Mouse (Mus musculus) heart, embryonic 11.5 days (tissue): Measurements from ENCODE around the gene Dcpp2. TPM values are rescaled to one million over a fixed set of nuclear protein-coding genes. Genes with fewer than 3 reads are reported as not detected.
A peak's percentile ranks its signal among the peaks of the same experiment; 100 is the strongest.
"Not testable (repeated sequence)": the region's sequence is repeated elsewhere in the genome, so short reads cannot be mapped to it uniquely, and the experiment has no call there.

ENCODE experiments used
- ATAC-seq: fragments of 200-750 bp; cut with Nextera tagmentation; replicated peaks from 2 replicates; pipeline ENCODE4 v1.8.0; 2017; ENCODE audit warnings: moderate library complexity; ENCODE audit not compliant: insufficient number of reproducible peaks, low FRiP score, low TSS enrichment
- H3K27ac ChIP-seq: fragments of 300-500 bp; sonication (generic); 2 replicates; pipeline ENCODE4 v1.5.1; 2014; ENCODE audit warnings: mild to moderate bottlenecking, low read depth, low read length
- H3K27me3 ChIP-seq: fragments of 300-500 bp; sonication (generic); 2 replicates; pipeline ENCODE4 v1.6.1; 2014; ENCODE audit warnings: mild to moderate bottlenecking, low read length, mixed read lengths; ENCODE audit not compliant: control insufficient read depth, insufficient read depth
- H3K36me3 ChIP-seq: fragments of 300-500 bp; sonication (generic); 2 replicates; pipeline ENCODE4 v1.6.1; 2014; ENCODE audit warnings: mild to moderate bottlenecking, low read length, moderate library complexity, mixed read lengths; ENCODE audit not compliant: control insufficient read depth, insufficient read depth
- H3K4me1 ChIP-seq: fragments of 300-500 bp; sonication (generic); 2 replicates; pipeline ENCODE4 v1.6.1; 2014; ENCODE audit warnings: low read length; ENCODE audit not compliant: control insufficient read depth, insufficient read depth
- H3K4me2 ChIP-seq: fragments of 300-500 bp; sonication (generic); 2 replicates; pipeline ENCODE4 v1.6.1; 2014; ENCODE audit warnings: mild to moderate bottlenecking, moderate library complexity
- H3K4me3 ChIP-seq: fragments of 300-500 bp; sonication (generic); 2 replicates; pipeline ENCODE4 v1.5.1; 2014; ENCODE audit warnings: low read depth, low read length
- H3K9ac ChIP-seq: fragments of 300-500 bp; sonication (generic); 2 replicates; pipeline ENCODE4 v1.6.1; 2014; ENCODE audit warnings: mild to moderate bottlenecking, low read depth, low read length, moderate library complexity
- H3K9me3 ChIP-seq: fragments of 300-500 bp; sonication (generic); replicated peaks from 2 replicates; pipeline ENCODE4 v1.6.1; 2016; ENCODE audit warnings: low read length; ENCODE audit not compliant: control insufficient read depth
- WGBS: fragments of 180-500 bp; shearing (Covaris S2); extraction: QIAGEN DNeasy Blood & Tissue Kit; methylation state at CpG from one replicate; pipeline ENCODE4 v1.1.7; 2014; ENCODE audit not compliant: insufficient replicate concordance; 5-methylcytosine and 5-hydroxymethylcytosine counted together
- polyA plus RNA-seq: library from polyadenylated mRNA; unstranded; fragments of >200 nt; fragmentation: Nextera tagmentation; extraction: Ambion mirVana; gene quantifications from 2 replicates; pipeline ENCODE4 v1.2.1, GENCODE M21; 2014

The Dcpp2 gene
- polyA plus RNA-seq, 1 experiment from 2014 or later = not detected

GRCm38 (mm10) chr17:23876741-23877140 is 3.9 kb upstream of the Dcpp2 start:
- WGBS = 60% methylated on average over 3 of the region's 3 CpGs
- ATAC-seq = no peak
- no peak overlapping the region for H3K9ac ChIP-seq
- no peaks in the 10 kb centered on the region for H3K36me3 ChIP-seq
- no peaks in the 10 kb centered on the region for H3K4me1 ChIP-seq
- H3K4me3 ChIP-seq = no peak overlapping the region
- no peaks in the 10 kb centered on the region for H3K9me3 ChIP-seq
- no peaks in the 10 kb centered on the region for H3K27me3 ChIP-seq
- H3K27ac ChIP-seq = no peak overlapping the region
- H3K4me2 ChIP-seq = no peak overlapping the region

- Histone ChIP-seq H3K9ac (no peak overlapping the region), H3K27me3 (no peaks in the 10 kb centered on the region), H3K4me3 (no peak overlapping the region), H3K9me3 (no peaks in the 10 kb centered on the region), H3K36me3 (no peaks in the 10 kb centered on the region), H3K4me1 (no peaks in the 10 kb centered on the region), H3K27ac (no peak overlapping the region), H3K4me2 (no peak overlapping the region)
- ATAC-seq = no peak
- WGBS = 72% methylated on average over 2 of the region's 2 CpGs
Measured at GRCm38 (mm10) chr17:23877166-23877565, 3.5 kb upstream of the Dcpp2 start.

GRCm38 (mm10) chr17:23917158-23917557 is 36.5 kb downstream of the Dcpp2 start, which contains the start of gene Dcpp3:
Dcpp3 (plus strand) TSS chr17:23917458.
- 54% methylated on average over 4 of the region's 4 CpGs for WGBS
- not testable (repeated sequence) for H3K27me3 ChIP-seq, H3K4me3 ChIP-seq, H3K9me3 ChIP-seq, H3K4me2 ChIP-seq, H3K36me3 ChIP-seq, H3K9ac ChIP-seq, H3K27ac ChIP-seq, ATAC-seq, H3K4me1 ChIP-seq

- peak; percentile 95 for ATAC-seq
- no peaks in the 10 kb centered on the region for H3K36me3 ChIP-seq
- H3K27ac ChIP-seq = peak overlapping the region; percentile 95
- peak overlapping the region; percentile 60 for H3K4me3 ChIP-seq
- no peaks in the 10 kb centered on the region for H3K9me3 ChIP-seq
- peaks cover 3% of the 10 kb centered on the region; the same call in 1 of the 2 replicates for H3K4me1 ChIP-seq
- H3K4me2 ChIP-seq = peak overlapping the region; percentile 85
- under 1% methylated on average over 29 of the region's 29 CpGs for WGBS
- peak overlapping the region; percentile 82 for H3K9ac ChIP-seq
- no peaks in the 10 kb centered on the region for H3K27me3 ChIP-seq
Measured at GRCm38 (mm10) chr17:23924531-23925007, 43.9 kb downstream of the Dcpp2 start.

- no peaks in the 10 kb centered on the region for H3K27me3 ChIP-seq
- H3K9ac ChIP-seq = peak overlapping the region; percentile 82
- H3K4me3 ChIP-seq = peak overlapping the region; percentile 60
- H3K36me3 ChIP-seq = no peaks in the 10 kb centered on the region
- peak overlapping the region; percentile 95 for H3K27ac ChIP-seq
- H3K4me2 ChIP-seq = peak overlapping the region; percentile 85
- peaks cover 3% of the 10 kb centered on the region; the same call in 1 of the 2 replicates for H3K4me1 ChIP-seq
- peak; percentile 74; the same call in 1 of the 2 replicates for ATAC-seq
- WGBS = under 1% methylated on average over 14 of the region's 14 CpGs
- H3K9me3 ChIP-seq = no peaks in the 10 kb centered on the region
Measured at GRCm38 (mm10) chr17:23925090-23925493, 44.4 kb downstream of the Dcpp2 start.

- Histone ChIP-seq H3K4me3 (no peak overlapping the region), H3K36me3 (no peaks in the 10 kb centered on the region), H3K27ac (no peak overlapping the region), H3K9me3 (no peaks in the 10 kb centered on the region), H3K4me1 (no peaks in the 10 kb centered on the region), H3K9ac (no peak overlapping the region), H3K4me2 (no peak overlapping the region), H3K27me3 (no peaks in the 10 kb centered on the region)
- WGBS = 51% methylated on average over 5 of the region's 5 CpGs
- no peak for ATAC-seq
Measured at GRCm38 (mm10) chr17:23931157-23931556, 50.5 kb downstream of the Dcpp2 start.

- Histone ChIP-seq H3K27me3 (peaks cover 3% of the 10 kb centered on the region; the same call in 1 of the 2 replicates), H3K9ac (no peak within 1 kb of the TSS), H3K9me3 (no peaks in the 10 kb centered on the region), H3K27ac (no peak within 1 kb of the TSS), H3K4me3 (no peak within 1 kb of the TSS), H3K4me1 (no peaks in the 10 kb centered on the region), H3K36me3 (no peaks in the 10 kb centered on the region), H3K4me2 (no peak within 1 kb of the TSS)
- ATAC-seq = no peak
Measured at GRCm38 (mm10) chr17:23941372-23941771, 60.7 kb downstream of the Dcpp2 start, which contains the start of gene Sbp. Sbp (plus strand) TSS chr17:23941672.

- H3K27ac ChIP-seq, H3K4me1 ChIP-seq, H3K4me2 ChIP-seq, ATAC-seq, H3K9me3 ChIP-seq, H3K27me3 ChIP-seq, H3K4me3 ChIP-seq, H3K36me3 ChIP-seq, H3K9ac ChIP-seq: not testable (repeated sequence)
- 62% methylated on average over 4 of the region's 4 CpGs for WGBS
Measured at GRCm38 (mm10) chr17:23947486-23947885, 66.8 kb downstream of the Dcpp2 start.

- Histone ChIP-seq H3K36me3 (no peaks in the 10 kb centered on the region), H3K4me1 (no peaks in the 10 kb centered on the region), H3K9me3 (no peaks in the 10 kb centered on the region), H3K27ac (no peak overlapping the region), H3K9ac (no peak overlapping the region), H3K4me3 (no peak overlapping the region), H3K27me3 (no peaks in the 10 kb centered on the region), H3K4me2 (no peak overlapping the region)
- 51% methylated on average over 2 of the region's 2 CpGs for WGBS
- ATAC-seq = no peak
Measured at GRCm38 (mm10) chr17:23949068-23949467, 68.4 kb downstream of the Dcpp2 start.
